Mouse (Mus musculus): ENCODE data around the gene Cacna1d.

GRCm38 (mm10) chr14:30169455-30169854, 321.8 kb downstream of the Cacna1d start:
- no peak for TF ChIP-seq CTCF (IDR thresholded peaks at IDR 0.05; ENCODE audit: insufficient read depth, low read length)
- TF ChIP-seq POLR2A (IDR thresholded peaks at IDR 0.05; ENCODE audit: borderline replicate concordance, extremely low read depth, low read depth, low read length), result no peak
